Mouse (Mus musculus) CH12.LX (cell line): Measurements from ENCODE around the gene Slc25a20.

Experiments
- CTCF ChIP-seq, 2 experiments: IDR thresholded peaks in 1 of 2; conservative IDR thresholded peaks in 1 of 2; 2 replicates each; pipeline ENCODE4 v1.5.1; 2011 to 2012; ENCODE audit warnings: low read depth in 2 of 2, low read length in 2 of 2, improper control_type of control experiment in 1 of 2, inconsistent platforms in 1 of 2, mild to moderate bottlenecking in 1 of 2, moderate library complexity in 1 of 2
- EP300 ChIP-seq: IDR thresholded peaks from 2 replicates; pipeline ENCODE4 v1.6.1; 2011; ENCODE audit warnings: low read length, improper control_type of control experiment
- ETS1 ChIP-seq: conservative IDR thresholded peaks from 2 replicates; pipeline ENCODE4 v1.6.1; 2012; ENCODE audit warnings: low read depth, mild to moderate bottlenecking, inconsistent platforms, low read length, improper control_type of control experiment, moderate library complexity
- MAX ChIP-seq: IDR thresholded peaks from 2 replicates; pipeline ENCODE4 v1.6.1; 2011; ENCODE audit warnings: low read length, improper control_type of control experiment
- MYC ChIP-seq: IDR thresholded peaks from 2 replicates; pipeline ENCODE4 v1.6.1; 2011; ENCODE audit warnings: low read depth, mild to moderate bottlenecking, improper control_type of control experiment, low read length
- SIN3A ChIP-seq: IDR thresholded peaks from 2 replicates; pipeline ENCODE4 v1.6.1; 2012; ENCODE audit warnings: low read length, improper control_type of control experiment, inconsistent platforms
- ZC3H11A ChIP-seq: IDR thresholded peaks from 2 replicates; pipeline ENCODE4 v1.6.1; 2012; ENCODE audit warnings: low read depth, mild to moderate bottlenecking, inconsistent platforms, low read length, improper control_type of control experiment
- ZKSCAN1 ChIP-seq: IDR thresholded peaks from 2 replicates; pipeline ENCODE4 v1.6.1; 2012; ENCODE audit warnings: low read depth, inconsistent platforms, low read length, improper control_type of control experiment, borderline replicate concordance
- ZNF384 ChIP-seq: IDR thresholded peaks from 2 replicates; pipeline ENCODE4 v1.6.1; 2012; ENCODE audit warnings: low read depth, low read length, improper control_type of control experiment, inconsistent platforms

- TF ChIP-seq ZC3H11A (no peak), CTCF (conservative IDR thresholded peaks at IDR 0.05 in 1 of 2, IDR thresholded peaks at IDR 0.05 in 1 of 2; ENCODE audit: low read depth in 2 of 2, low read length in 2 of 2) (no peak), MYC (no peak), MAX (no peak), ZNF384 (no peak), ETS1 (no peak), EP300 (no peak), ZKSCAN1 (no peak), SIN3A (no peak)
Observed at GRCm38 (mm10) chr9:108631631-108632256, 30.1 kb upstream of the Slc25a20 start.
